Mouse (Mus musculus) cortical plate, adult 2 months (tissue): Measurements from ENCODE around the gene Nudt13.

Experiments used
- CTCF ChIP-seq: fragments of 200-500 bp; IDR thresholded peaks from 2 replicates; pipeline ENCODE4 v1.5.1; 2011; ENCODE audit warnings: mild to moderate bottlenecking, control low read depth, low read length; ENCODE audit not compliant: insufficient read depth; ENCODE audit errors: extremely low read depth
- POLR2A ChIP-seq: fragments of 200-500 bp; IDR thresholded peaks from 2 replicates; pipeline ENCODE4 v1.6.1; 2011; ENCODE audit warnings: mild to moderate bottlenecking, low read length, control low read depth; ENCODE audit not compliant: insufficient read depth; ENCODE audit errors: extremely low read depth

- TF ChIP-seq CTCF (no peak), POLR2A (no peak)
These were observed 450 bp downstream of the Nudt13 start for GRCm38 (mm10) chr14:20294947-20295346.
